Mouse (Mus musculus) heart, embryonic 14.5 days (tissue): ENCODE data around the gene Nod1. TPM values are rescaled to one million over a fixed set of nuclear protein-coding genes. Genes with fewer than 3 reads are reported as not detected.

Source experiments
- ATAC-seq: fragments of 200-750 bp; cut with Nextera tagmentation; 2 replicates; pipeline ENCODE4 v1.8.0; 2017; ENCODE audit warnings: low read depth, moderate TSS enrichment; ENCODE audit not compliant: insufficient number of reproducible peaks, insufficient read depth, low FRiP score
- H3K27ac ChIP-seq, 2 experiments: fragments of 200-500 bp in 1 of 2; fragments of 300-500 bp in 1 of 2; sonication (generic) in 1 of 2; replicated peaks in 1 of 2; 2 replicates each; pipeline ENCODE4 v1.5.1; 2012 to 2014; ENCODE audit warnings: low read depth in 2 of 2, low read length in 2 of 2, control low read depth in 1 of 2, mild to moderate bottlenecking in 1 of 2, mixed read lengths in 1 of 2; ENCODE audit not compliant: control insufficient read depth in 1 of 2, insufficient read depth in 1 of 2
- H3K27me3 ChIP-seq: fragments of 300-500 bp; sonication (generic); 2 replicates; pipeline ENCODE4 v1.6.1; 2014; ENCODE audit warnings: mild to moderate bottlenecking, low read length, control low read depth; ENCODE audit not compliant: control insufficient read depth, insufficient read depth
- H3K36me3 ChIP-seq: fragments of 300-500 bp; sonication (generic); 2 replicates; pipeline ENCODE4 v1.6.1; 2014; ENCODE audit warnings: mild to moderate bottlenecking, control low read depth, low read length, mixed read lengths; ENCODE audit not compliant: control insufficient read depth, insufficient read depth
- H3K4me1 ChIP-seq, 2 experiments: fragments of 200-500 bp in 1 of 2; fragments of 300-500 bp in 1 of 2; sonication (generic) in 1 of 2; 2 replicates each; pipeline ENCODE4 v1.6.1; 2012 to 2014; ENCODE audit warnings: low read length in 2 of 2, control low read depth in 1 of 2, mixed read lengths in 1 of 2; ENCODE audit not compliant: control insufficient read depth in 2 of 2, insufficient read depth in 2 of 2
- H3K4me2 ChIP-seq: fragments of 300-500 bp; sonication (generic); 2 replicates; pipeline ENCODE4 v1.6.1; 2014; ENCODE audit warnings: mild to moderate bottlenecking, low read length
- H3K4me3 ChIP-seq, 2 experiments: fragments of 200-500 bp in 1 of 2; fragments of 300-500 bp in 1 of 2; sonication (generic) in 1 of 2; 2 replicates each; pipeline ENCODE4 v1.5.1; 2012 to 2014; ENCODE audit warnings: low read length in 2 of 2, mild to moderate bottlenecking in 2 of 2, control low read depth in 1 of 2, low read depth in 1 of 2, moderate library complexity in 1 of 2; ENCODE audit not compliant: control insufficient read depth in 1 of 2, insufficient read depth in 1 of 2
- H3K9ac ChIP-seq: fragments of 300-500 bp; sonication (generic); 2 replicates; pipeline ENCODE4 v1.6.1; 2014; ENCODE audit warnings: mild to moderate bottlenecking, low read length
- H3K9me3 ChIP-seq: fragments of 300-500 bp; sonication (generic); 2 replicates; pipeline ENCODE4 v1.6.1; 2016; ENCODE audit warnings: low read length, control low read depth; ENCODE audit not compliant: control insufficient read depth
- WGBS: fragments of 180-500 bp; shearing (Covaris S2); extraction: QIAGEN DNeasy Blood & Tissue Kit; methylation state at CpG from one replicate; pipeline ENCODE4 v1.1.7; 2014; 5-methylcytosine and 5-hydroxymethylcytosine counted together
- polyA plus RNA-seq: library from polyadenylated mRNA; unstranded; fragments of >200 nt; fragmentation: Nextera tagmentation; extraction: Ambion mirVana; gene quantifications from 2 replicates; pipeline ENCODE4 v1.2.1, GENCODE M21; 2014

Nod1 gene
- polyA plus RNA-seq, 1 experiment from 2014 or later: 4.6 TPM

DNA sequence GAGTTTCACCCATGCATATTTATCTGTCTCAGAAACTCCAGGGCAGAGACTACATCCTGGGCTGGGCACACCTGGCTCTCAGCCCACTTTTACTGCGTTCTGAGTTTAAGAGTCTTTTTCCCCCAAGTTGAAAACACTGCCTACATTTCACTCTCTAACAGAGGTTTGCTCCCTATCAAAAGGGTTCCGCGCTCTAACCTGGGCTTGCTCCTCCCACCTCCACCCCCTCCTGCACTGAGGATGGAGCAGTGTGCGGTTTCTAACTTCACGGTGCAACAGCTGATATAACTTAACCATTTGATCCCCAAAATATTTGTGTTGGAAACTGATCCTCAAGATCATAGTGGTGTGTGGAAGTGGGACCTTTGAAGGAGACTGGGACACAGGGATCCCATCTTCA is 7.2 kb downstream of the Nod1 start:
- H3K4me1 ChIP-seq: peaks cover 0 to 3% of the 10 kb centered on the region in 2 experiments; a peak in 2 of 4 replicates
- H3K27ac ChIP-seq: no peak overlapping the region
- ATAC-seq: no peak
- no peak overlapping the region for H3K4me2 ChIP-seq
- WGBS: 35% methylated on average over 5 of the region's 5 CpGs
- no peak overlapping the region for H3K9ac ChIP-seq
- H3K36me3 ChIP-seq: no peaks in the 10 kb centered on the region
- H3K27me3 ChIP-seq: peaks cover 8% of the 10 kb centered on the region; the same call in 1 of the 2 replicates
- 0 out of 2 replicates have a peak, but pooled peaks cover 2% of the 10 kb centered on the region for H3K9me3 ChIP-seq
- H3K4me3 ChIP-seq: no peak overlapping the region

DNA sequence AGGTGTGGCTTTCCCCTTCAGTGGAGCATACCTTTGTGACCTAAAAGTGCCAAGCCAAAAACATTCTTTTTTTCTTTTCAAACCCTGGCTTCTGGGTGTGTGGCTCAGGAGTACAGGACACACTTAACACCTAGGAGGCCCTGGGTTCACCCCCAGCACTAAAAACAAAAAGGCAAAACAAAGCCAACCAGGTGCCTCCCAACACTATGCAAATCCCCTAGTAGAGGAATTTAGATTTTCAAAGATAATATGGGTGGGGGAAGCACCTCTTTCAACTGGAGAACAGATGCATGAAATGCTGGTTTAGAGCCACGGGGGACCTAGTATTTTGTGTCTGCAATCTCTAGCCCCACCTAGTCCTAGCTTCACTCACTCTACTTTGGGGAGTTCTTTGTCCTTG is 7.7 kb downstream of the Nod1 start:
- H3K9me3 ChIP-seq: 0 out of 2 replicates have a peak, but pooled peaks cover 2% of the 10 kb centered on the region
- H3K4me2 ChIP-seq: no peak overlapping the region
- H3K4me3 ChIP-seq: no peak overlapping the region
- peaks cover 0 to 3% of the 10 kb centered on the region in 2 experiments; a peak in 2 of 4 replicates for H3K4me1 ChIP-seq
- 54% methylated on average over 1 of the region's 1 CpGs for WGBS
- no peak for ATAC-seq
- H3K9ac ChIP-seq: no peak overlapping the region
- no peaks in the 10 kb centered on the region for H3K36me3 ChIP-seq
- no peak overlapping the region for H3K27ac ChIP-seq
- H3K27me3 ChIP-seq: peaks cover 8% of the 10 kb centered on the region; the same call in 1 of the 2 replicates

DNA sequence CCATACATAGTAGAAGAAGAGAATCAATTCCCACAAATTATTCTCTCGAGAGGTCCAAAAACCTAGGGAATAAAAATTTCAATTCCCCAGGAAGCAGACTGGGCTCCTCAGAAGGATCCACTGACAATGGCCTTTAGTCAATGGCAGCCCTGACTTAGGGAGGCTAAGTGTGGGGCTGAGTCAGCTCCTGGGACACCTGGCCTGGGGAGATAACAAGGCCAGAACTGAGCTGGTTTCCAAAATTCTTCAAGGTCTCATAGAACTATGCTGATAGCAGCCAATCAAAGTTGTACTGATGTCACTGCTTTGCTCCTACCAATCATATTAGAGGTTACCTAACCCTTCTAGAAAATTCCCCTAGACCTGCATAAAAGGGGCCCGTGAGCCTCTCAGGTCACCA is 8.8 kb downstream of the Nod1 start:
- ATAC-seq: no peak
- H3K27ac ChIP-seq: no peak overlapping the region
- no peak overlapping the region for H3K9ac ChIP-seq
- H3K36me3 ChIP-seq: no peaks in the 10 kb centered on the region
- no peak overlapping the region for H3K4me2 ChIP-seq
- peaks cover 8% of the 10 kb centered on the region; the same call in 1 of the 2 replicates for H3K27me3 ChIP-seq
- 81% methylated on average over 2 of the region's 2 CpGs for WGBS
- 0 out of 2 replicates have a peak, but pooled peaks cover 2% of the 10 kb centered on the region for H3K9me3 ChIP-seq
- peaks cover 0 to 3% of the 10 kb centered on the region in 2 experiments; a peak in 2 of 4 replicates for H3K4me1 ChIP-seq
- no peak overlapping the region for H3K4me3 ChIP-seq

DNA sequence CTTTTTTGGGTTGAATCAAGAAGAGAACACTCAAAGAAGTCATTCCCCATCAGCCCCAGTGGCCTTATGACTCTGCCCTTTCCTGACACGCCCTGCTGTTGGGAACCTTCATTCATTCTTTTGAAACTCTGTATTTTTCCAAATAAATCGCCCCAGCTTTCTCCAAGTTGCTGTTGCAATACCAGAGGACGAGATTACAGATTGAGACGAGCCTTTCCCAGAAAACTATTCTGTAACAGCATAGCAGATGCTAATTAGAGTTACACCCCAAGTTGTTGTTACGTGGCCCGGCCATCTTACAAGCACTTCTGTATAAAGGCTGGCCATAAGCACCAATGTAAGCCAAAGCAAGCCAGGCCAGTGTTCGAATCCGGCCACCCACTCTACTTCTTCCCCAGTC is 14.8 kb downstream of the Nod1 start:
- H3K9me3 ChIP-seq: no peaks in the 10 kb centered on the region
- no peak overlapping the region for H3K27ac ChIP-seq
- no peaks in the 10 kb centered on the region for H3K27me3 ChIP-seq
- 85% methylated on average over 8 of the region's 8 CpGs for WGBS
- peaks cover 7 to 9% of the 10 kb centered on the region in 2 experiments; a peak in 2 of 4 replicates for H3K4me1 ChIP-seq
- no peak overlapping the region for H3K4me3 ChIP-seq
- H3K36me3 ChIP-seq: no peaks in the 10 kb centered on the region
- no peak overlapping the region for H3K4me2 ChIP-seq
- no peak for ATAC-seq
- no peak overlapping the region for H3K9ac ChIP-seq

DNA sequence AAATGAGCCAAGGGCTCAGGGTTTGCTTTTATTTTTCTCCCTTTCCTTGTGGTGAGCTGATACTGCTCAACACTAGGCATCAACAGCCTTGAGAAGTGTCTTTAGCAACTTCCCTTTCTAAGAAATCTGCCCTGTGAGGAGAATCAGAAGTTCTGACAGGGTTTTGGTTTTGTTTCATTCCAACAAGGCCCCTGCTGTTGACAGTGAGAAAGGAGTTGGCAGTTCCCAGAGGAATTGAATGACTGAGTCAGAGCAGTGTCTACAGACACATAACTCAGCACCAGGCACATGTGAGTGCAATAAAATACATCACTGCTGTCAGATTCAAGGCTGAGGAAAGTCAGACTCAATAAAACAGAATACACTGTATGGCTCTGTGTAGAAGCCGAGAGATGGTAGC is 16.0 kb downstream of the Nod1 start:
- no peaks in the 10 kb centered on the region for H3K9me3 ChIP-seq
- no peak overlapping the region for H3K27ac ChIP-seq
- peaks cover 7% of the 10 kb centered on the region in 2 experiments; a peak in 2 of 4 replicates for H3K4me1 ChIP-seq
- H3K36me3 ChIP-seq: no peaks in the 10 kb centered on the region
- H3K9ac ChIP-seq: no peak overlapping the region
- no peak overlapping the region for H3K4me2 ChIP-seq
- H3K27me3 ChIP-seq: no peaks in the 10 kb centered on the region
- no peak overlapping the region for H3K4me3 ChIP-seq
- WGBS: 58% methylated on average over 1 of the region's 1 CpGs
- ATAC-seq: no peak

DNA sequence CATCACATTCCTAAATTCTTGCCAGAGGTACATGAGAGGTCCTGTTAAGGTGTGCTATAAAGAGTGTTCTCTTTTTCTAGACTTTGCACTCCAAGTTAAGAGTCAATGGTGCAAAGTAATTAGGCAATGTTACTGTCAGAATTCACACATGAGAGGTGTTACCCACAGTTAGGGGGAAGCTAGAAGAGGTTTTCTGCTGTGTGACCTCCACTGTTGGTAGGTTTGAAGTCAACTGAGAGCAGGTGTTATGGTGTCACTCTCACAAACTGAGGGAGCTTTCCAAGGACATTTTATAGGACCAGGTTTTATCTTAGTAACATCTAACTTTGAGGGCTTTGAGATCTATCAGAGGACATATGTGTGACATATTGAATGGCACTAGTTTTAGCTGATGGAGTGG is 16.5 kb downstream of the Nod1 start:
- Histone ChIP-seq H3K9me3 (no peaks in the 10 kb centered on the region), H3K4me2 (no peak overlapping the region), H3K36me3 (no peaks in the 10 kb centered on the region), H3K4me3 (no peak overlapping the region), H3K9ac (no peak overlapping the region), H3K27me3 (no peaks in the 10 kb centered on the region), H3K4me1 (peaks cover 7% of the 10 kb centered on the region in 2 experiments; a peak in 2 of 4 replicates), H3K27ac (no peak overlapping the region)
- no peak for ATAC-seq

DNA sequence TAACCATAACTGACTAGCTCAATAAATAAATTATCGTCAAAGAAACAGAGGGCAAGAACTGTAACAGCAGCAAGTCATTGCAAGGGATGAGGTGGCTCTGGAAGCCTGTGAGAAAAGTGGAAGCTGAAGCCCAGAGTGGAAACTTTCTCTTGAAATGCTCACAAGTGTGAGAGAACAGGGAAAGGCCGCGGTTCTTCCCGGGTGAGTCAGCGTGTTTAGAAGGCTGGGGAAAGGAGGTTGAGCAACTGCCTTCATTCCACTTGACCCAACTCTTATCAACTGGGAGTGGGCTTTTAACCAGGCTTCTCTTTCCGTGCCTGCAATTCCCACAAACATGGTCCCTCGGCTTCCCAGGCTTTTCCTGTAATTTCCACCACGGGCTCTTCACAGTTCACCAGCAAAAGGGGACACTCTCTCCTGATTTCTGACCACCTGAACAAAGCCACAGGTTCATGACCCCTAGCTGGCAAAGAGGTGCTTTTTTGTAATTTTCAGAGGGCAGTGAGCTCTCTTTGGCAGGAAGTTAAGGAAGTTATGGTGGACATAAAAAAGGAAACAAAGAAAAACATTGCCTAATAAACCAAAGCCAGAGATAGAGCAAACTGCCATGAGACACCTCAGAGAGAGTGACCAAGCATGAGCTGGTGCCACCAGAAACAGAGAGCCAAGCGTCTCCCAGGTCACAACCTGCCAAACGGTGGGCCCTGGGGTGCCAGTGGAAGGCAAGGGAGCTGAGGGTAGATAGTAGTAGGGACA is 17.6 kb downstream of the Nod1 start:
- no peak overlapping the region for H3K4me2 ChIP-seq
- H3K27ac ChIP-seq: peak overlapping the region; percentile 39 to 50; a peak in 3 of 4 replicates
- H3K9me3 ChIP-seq: no peaks in the 10 kb centered on the region
- 37% methylated on average over 10 of the region's 10 CpGs for WGBS
- ATAC-seq: no peak
- H3K4me3 ChIP-seq: no peak overlapping the region
- H3K27me3 ChIP-seq: no peaks in the 10 kb centered on the region
- no peaks in the 10 kb centered on the region for H3K36me3 ChIP-seq
- no peak overlapping the region for H3K9ac ChIP-seq
- peaks cover 7% of the 10 kb centered on the region in 2 experiments; a peak in 2 of 4 replicates for H3K4me1 ChIP-seq
